Mouse (Mus musculus) thymus, adult 2 months (tissue): Measurements from ENCODE around the gene Ugt1a6b. TPM values are rescaled to one million over a fixed set of nuclear protein-coding genes. Genes with fewer than 3 reads are reported as not detected.

Experiments
- DNase-seq: peaks from one replicate; pipeline ENCODE4 v3.0.0; 2021
- H3K27ac ChIP-seq: fragments of 200-500 bp; 2 replicates; pipeline ENCODE4 v1.5.1; 2012; ENCODE audit warnings: low read length, control low read depth; ENCODE audit not compliant: control insufficient read depth, insufficient read depth
- H3K27me3 ChIP-seq: fragments of 200-500 bp; 2 replicates; pipeline ENCODE4 v1.6.1; 2012; ENCODE audit warnings: mild to moderate bottlenecking, low read length, moderate library complexity, mixed read lengths; ENCODE audit not compliant: control insufficient read depth, insufficient read depth
- H3K36me3 ChIP-seq: fragments of 200-500 bp; 2 replicates; pipeline ENCODE4 v1.6.1; 2012; ENCODE audit warnings: mild to moderate bottlenecking, low read length, moderate library complexity; ENCODE audit not compliant: control insufficient read depth, insufficient read depth
- H3K4me1 ChIP-seq: fragments of 200-500 bp; replicated peaks from 2 replicates; pipeline ENCODE4 v1.6.1; 2012; ENCODE audit warnings: low read length; ENCODE audit not compliant: control insufficient read depth, insufficient read depth
- H3K4me3 ChIP-seq: fragments of 200-500 bp; 2 replicates; pipeline ENCODE4 v1.5.1; 2012; ENCODE audit warnings: mild to moderate bottlenecking, low read length, control low read depth, moderate library complexity; ENCODE audit not compliant: control insufficient read depth, insufficient read depth
- CTCF ChIP-seq: fragments of 200-500 bp; IDR thresholded peaks from 2 replicates; pipeline ENCODE4 v1.5.1; 2012; ENCODE audit warnings: mild to moderate bottlenecking, control low read depth, low read length, moderate library complexity, borderline replicate concordance; ENCODE audit not compliant: control insufficient read depth, poor library complexity, insufficient read depth; ENCODE audit errors: extremely low read depth
- POLR2A ChIP-seq: fragments of 200-500 bp; IDR thresholded peaks from 2 replicates; pipeline ENCODE4 v1.6.1; 2012; ENCODE audit warnings: mild to moderate bottlenecking, low read length, control low read depth, moderate library complexity; ENCODE audit not compliant: control insufficient read depth, poor library complexity, insufficient read depth; ENCODE audit errors: extremely low read depth
- WGBS: fragments of 180-500 bp; shearing (Covaris S2); methylation state at CpG from one replicate; pipeline ENCODE4 v1.1.7; 2018; 5-methylcytosine and 5-hydroxymethylcytosine counted together
- polyA plus RNA-seq: library from polyadenylated mRNA; depleted of rRNA; stranded (reverse); fragments of >200 nt; gene quantifications from 2 replicates; pipeline ENCODE4 v1.2.3, GENCODE M21; 2012

The Ugt1a6b gene
- polyA plus RNA-seq, 1 experiment = 1.3 TPM

- Histone ChIP-seq H3K36me3 (no peaks in the 10 kb centered on the region), H3K27me3 (no peaks in the 10 kb centered on the region), H3K27ac (no peak overlapping the region), H3K4me1 (no peaks in the 10 kb centered on the region), H3K4me3 (no peak overlapping the region)
- WGBS = 84% methylated on average over 3 of the region's 3 CpGs
- no peak for TF ChIP-seq CTCF
- TF ChIP-seq POLR2A = no peak
- no peak for DNase-seq
Measured at GRCm38 (mm10) chr1:88197443-88197842, 94.4 kb downstream of the Ugt1a6b start.

- Histone ChIP-seq H3K4me3 (no peak overlapping the region), H3K27me3 (no peaks in the 10 kb centered on the region), H3K36me3 (no peaks in the 10 kb centered on the region), H3K4me1 (peaks cover 1% of the 10 kb centered on the region), H3K27ac (no peak overlapping the region)
- TF ChIP-seq POLR2A = no peak
- no peak for TF ChIP-seq CTCF
- no peak for DNase-seq
- 78% methylated on average over 2 of the region's 2 CpGs for WGBS
Measured at GRCm38 (mm10) chr1:88199996-88200395, 96.9 kb downstream of the Ugt1a6b start.

GRCm38 (mm10) chr1:88200456-88200855, 97.4 kb downstream of the Ugt1a6b start, which contains the start of gene Ugt1a2:
Gene Ugt1a2 (plus strand): TSS chr1:88200601.
- 93% methylated on average over 7 of the region's 7 CpGs for WGBS

GRCm38 (mm10) chr1:88205294-88205922, 102.4 kb downstream of the Ugt1a6b start, which contains the start of gene Dnajb3:
Gene Dnajb3 (minus strand): TSS chr1:88205782.
- Histone ChIP-seq H3K36me3 (no peaks in the 10 kb centered on the region), H3K4me1 (peaks cover 11% of the 10 kb centered on the region), H3K27me3 (no peaks in the 10 kb centered on the region), H3K4me3 (peak within 1 kb of the TSS; percentile 98), H3K27ac (no peak within 1 kb of the TSS)
- DNase-seq = peak; percentile 83
- 47% methylated on average over 62 of the region's 62 CpGs for WGBS
- TF ChIP-seq CTCF = 0 out of 2 replicates have a peak, but pooled peaks have one; percentile 34
- TF ChIP-seq POLR2A = peak; percentile 37; the same call in 1 of the 2 replicates

More at GRCm38 (mm10) chr1:88200456-88200855, 97.4 kb downstream of the Ugt1a6b start, which contains the start of gene Ugt1a2:
- no peak within 1 kb of the TSS for H3K4me3 ChIP-seq
- no peak for DNase-seq
- H3K27me3 ChIP-seq = no peaks in the 10 kb centered on the region
- peaks cover 6% of the 10 kb centered on the region for H3K4me1 ChIP-seq
- no peaks in the 10 kb centered on the region for H3K36me3 ChIP-seq
- H3K27ac ChIP-seq = no peak within 1 kb of the TSS
- no peak for TF ChIP-seq POLR2A

- Histone ChIP-seq H3K27ac (no peak overlapping the region), H3K4me1 (peaks cover 11% of the 10 kb centered on the region), H3K27me3 (no peaks in the 10 kb centered on the region), H3K36me3 (no peaks in the 10 kb centered on the region), H3K4me3 (no peak overlapping the region)
- no peak for DNase-seq
- 90% methylated on average over 2 of the region's 2 CpGs for WGBS
- TF ChIP-seq POLR2A (no peak), CTCF (no peak)
Measured at GRCm38 (mm10) chr1:88206843-88207479, 103.9 kb downstream of the Ugt1a6b start.

GRCm38 (mm10) chr1:88211812-88212211, 108.8 kb downstream of the Ugt1a6b start, which contains the start of gene Ugt1a1:
Gene Ugt1a1 (plus strand): TSS chr1:88211959.
- no peak for DNase-seq
- H3K27ac ChIP-seq = no peak within 1 kb of the TSS
- no peaks in the 10 kb centered on the region for H3K4me1 ChIP-seq
- TF ChIP-seq POLR2A = no peak
- TF ChIP-seq CTCF = no peak
- no peaks in the 10 kb centered on the region for H3K36me3 ChIP-seq
- H3K4me3 ChIP-seq = no peak within 1 kb of the TSS
- WGBS = 76% methylated on average over 8 of the region's 8 CpGs
- no peaks in the 10 kb centered on the region for H3K27me3 ChIP-seq
